Mouse (Mus musculus): Measurements from ENCODE around the gene Il4ra.

- TF ChIP-seq POLR2A (IDR thresholded peaks at IDR 0.05; ENCODE audit: borderline replicate concordance, control insufficient read depth, low read depth, low read length) (no peak), CTCF (IDR thresholded peaks at IDR 0.05; ENCODE audit: control insufficient read depth, insufficient read depth, low read length) (no peak)
Observed at GRCm38 (mm10) chr7:125600612-125601279, 48.8 kb downstream of the Il4ra start.

All from bone marrow, adult 2 months (tissue).